Mouse (Mus musculus) olfactory bulb, adult 2 months (tissue): Measurements from ENCODE around the gene Gm4559. TPM values are rescaled to one million over a fixed set of nuclear protein-coding genes. Genes with fewer than 3 reads are reported as not detected.
"Not testable (repeated sequence)": the region's sequence is repeated elsewhere in the genome, so short reads cannot be mapped to it uniquely, and the experiment has no call there.

Source experiments
- H3K27ac ChIP-seq: fragments of 200-500 bp; 2 replicates; pipeline ENCODE4 v1.5.1; 2012; ENCODE audit warnings: low read depth, low read length; ENCODE audit not compliant: insufficient read depth
- H3K4me1 ChIP-seq: fragments of 200-500 bp; 2 replicates; pipeline ENCODE4 v1.6.1; 2012; ENCODE audit warnings: low read length; ENCODE audit not compliant: control insufficient read depth, insufficient read depth
- H3K4me3 ChIP-seq: fragments of 200-500 bp; 2 replicates; pipeline ENCODE4 v1.5.1; 2012; ENCODE audit warnings: mild to moderate bottlenecking, low read depth, low read length, moderate library complexity; ENCODE audit not compliant: insufficient read depth
- CTCF ChIP-seq: fragments of 200-500 bp; IDR thresholded peaks from 2 replicates; pipeline ENCODE4 v1.5.1; 2012; ENCODE audit warnings: low read depth, mild to moderate bottlenecking, low read length, moderate library complexity; ENCODE audit not compliant: insufficient read depth
- POLR2A ChIP-seq: fragments of 200-500 bp; IDR thresholded peaks from 2 replicates; pipeline ENCODE4 v1.6.1; 2012; ENCODE audit warnings: mild to moderate bottlenecking, low read depth, low read length, moderate library complexity; ENCODE audit not compliant: insufficient read depth
- WGBS: fragments of 180-500 bp; shearing (Covaris S2); methylation state at CpG from one replicate; pipeline ENCODE4 v1.1.7; 2018; 5-methylcytosine and 5-hydroxymethylcytosine counted together
- polyA plus RNA-seq: library from polyadenylated mRNA; stranded (reverse); fragments of >200 nt; gene quantifications from 2 replicates; pipeline ENCODE4 v1.2.4, GENCODE M21; 2012; ENCODE audit warnings: low replicate concordance; ENCODE audit not compliant: missing spikeins, insufficient read depth, insufficient read length

Gene Gm4559
- not detected in 2 replicates for polyA plus RNA-seq

DNA sequence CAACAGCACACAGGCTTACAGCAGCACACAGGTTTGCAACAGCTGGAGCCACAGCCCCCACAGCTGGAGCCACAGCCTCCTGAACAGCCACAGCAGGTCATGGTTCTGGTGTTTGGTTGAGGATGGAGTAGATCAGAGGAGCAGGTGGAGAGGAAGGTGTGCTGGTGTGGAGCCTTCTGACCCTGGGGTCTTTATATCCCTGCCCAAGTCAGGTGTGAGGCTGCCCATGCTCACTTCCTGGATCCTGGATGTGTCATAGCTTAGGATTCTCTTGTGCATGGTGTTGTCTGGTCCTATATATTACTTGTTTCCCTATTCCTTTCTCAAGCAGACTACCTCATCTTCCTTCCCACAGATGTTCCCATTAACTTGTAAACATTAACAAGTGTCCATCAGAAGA lies at the start of gene Gm4559:
Gm4559 (minus strand) TSS at position 101 of the 400 bp plus-strand sequence.
- H3K4me3 ChIP-seq, H3K4me1 ChIP-seq, H3K27ac ChIP-seq: not testable (repeated sequence)

DNA sequence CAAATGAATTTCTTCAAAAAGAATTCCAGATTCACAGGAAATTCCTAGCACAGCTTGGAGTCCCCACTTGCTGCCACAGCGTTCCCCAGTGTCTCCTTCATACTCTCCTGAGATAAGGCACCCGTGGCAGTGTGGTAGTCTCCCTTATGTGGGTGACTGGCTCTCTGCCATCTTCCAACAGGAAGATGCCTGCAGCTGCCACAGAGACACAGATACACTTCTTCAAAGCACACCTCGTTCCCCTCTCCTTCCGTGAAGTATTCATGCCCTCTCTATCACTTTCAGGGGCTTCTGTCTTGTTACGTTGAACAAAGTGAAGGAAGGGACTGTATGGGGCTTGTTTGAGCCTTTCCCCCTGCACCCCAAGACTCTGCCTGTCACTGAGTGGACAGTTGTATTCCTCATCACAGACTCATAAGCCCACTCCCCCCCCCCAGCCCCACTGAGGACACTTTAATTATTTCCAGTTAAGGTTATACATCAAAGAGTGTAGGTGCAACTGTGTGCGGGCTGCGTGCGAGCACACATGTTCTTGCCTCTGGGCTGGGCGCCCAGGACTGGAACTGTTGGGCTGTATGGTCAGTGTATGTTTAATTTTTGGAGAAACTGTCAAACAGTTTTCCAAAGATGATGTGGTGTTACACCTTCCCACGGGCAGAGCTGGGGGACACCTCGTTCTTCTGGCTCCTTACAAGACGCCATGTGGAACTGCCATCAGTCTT lies 49.4 kb upstream of the Gm4559 start:
- H3K4me1 ChIP-seq, result peaks cover 22% of the 10 kb centered on the region
- TF ChIP-seq POLR2A (no peak), CTCF (no peak)
- no peak overlapping the region for H3K27ac ChIP-seq
- 87% methylated on average over 12 of the region's 12 CpGs for WGBS
- no peak overlapping the region for H3K4me3 ChIP-seq

DNA sequence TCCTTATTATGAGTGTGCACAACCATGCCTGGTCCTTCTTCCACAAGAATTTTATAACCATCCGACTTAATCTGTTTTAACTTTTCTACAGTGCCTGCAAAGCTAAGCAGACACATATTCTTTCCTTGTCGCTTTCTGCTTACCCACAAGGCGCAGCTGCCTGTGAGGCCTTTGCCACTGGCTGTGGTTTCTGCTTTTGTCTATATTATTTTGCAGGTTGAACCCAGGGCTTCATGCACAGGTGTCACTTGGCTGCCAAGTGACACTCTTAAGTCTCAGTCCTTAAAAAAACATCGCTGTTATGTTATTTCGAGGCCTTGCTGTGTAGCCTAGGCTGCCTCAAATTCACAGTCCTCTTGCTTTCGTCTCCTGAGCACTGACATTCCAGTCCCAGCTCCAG lies 48.5 kb upstream of the Gm4559 start:
- TF ChIP-seq POLR2A, result no peak
- TF ChIP-seq CTCF, result no peak
- 90% methylated on average over 6 of the region's 6 CpGs for WGBS

DNA sequence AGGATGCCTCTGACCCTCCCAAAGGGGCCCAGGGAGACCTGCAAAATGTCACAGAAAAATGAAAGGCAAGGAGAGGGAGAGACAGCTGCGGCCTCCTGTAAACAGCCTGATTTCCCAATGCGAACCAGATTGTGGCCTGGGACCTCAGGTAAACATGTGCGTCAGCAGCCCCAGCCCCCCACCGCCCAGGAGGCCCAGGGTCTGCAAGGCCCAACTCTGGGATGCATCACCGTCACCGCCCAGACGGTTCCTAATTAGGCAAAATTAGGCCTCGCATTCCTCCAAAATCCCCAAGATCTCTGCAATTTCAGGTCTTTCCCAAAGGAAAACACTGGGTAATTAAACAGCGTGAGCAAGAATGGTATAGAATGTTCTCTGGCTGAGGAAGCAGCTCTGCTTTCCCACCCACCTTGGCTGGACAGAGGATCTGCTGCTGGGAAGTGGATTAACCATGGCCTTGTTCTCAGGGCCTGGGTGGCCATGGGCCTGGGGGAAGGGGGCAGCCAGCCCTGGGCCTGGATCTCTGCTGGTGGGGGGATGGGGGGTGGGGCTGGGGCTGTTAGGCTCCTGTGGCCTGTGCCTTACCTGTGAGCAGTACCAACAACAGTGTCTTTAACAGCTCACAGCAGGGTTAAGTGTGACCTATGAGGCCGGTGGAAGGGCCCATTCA lies 47.6 kb upstream of the Gm4559 start:
- H3K27ac ChIP-seq, H3K4me3 ChIP-seq: not testable (repeated sequence)
- WGBS, result 68% methylated on average over 6 of the region's 10 CpGs
- peaks cover 29% of the 10 kb centered on the region for H3K4me1 ChIP-seq

More for the DNA sequence above, 48.5 kb upstream of the Gm4559 start:
- Histone ChIP-seq H3K27ac (no peak overlapping the region), H3K4me3 (no peak overlapping the region), H3K4me1 (peaks cover 27% of the 10 kb centered on the region)

DNA sequence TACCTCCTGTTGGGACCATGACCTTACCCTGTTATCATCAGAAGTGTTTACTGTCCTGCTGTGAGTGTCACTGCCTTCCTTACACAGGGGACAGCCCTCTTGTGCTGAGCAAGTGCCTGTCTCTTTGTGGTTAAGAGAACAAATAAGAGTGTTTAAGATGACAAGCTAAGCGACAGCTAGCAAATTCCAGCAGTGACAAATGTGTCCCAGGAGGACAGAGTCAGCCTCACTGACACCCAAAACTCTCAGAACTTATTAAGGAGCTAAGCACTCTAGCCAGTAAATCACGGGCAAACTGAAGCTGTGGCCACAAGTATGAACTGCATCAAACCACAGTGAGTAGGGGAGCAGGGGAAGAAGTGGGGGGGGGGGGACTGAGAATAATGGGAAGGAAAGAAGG lies 46.7 kb upstream of the Gm4559 start:
- H3K4me3 ChIP-seq, result no peak overlapping the region
- WGBS, result 76% methylated on average over 2 of the region's 2 CpGs
- H3K27ac ChIP-seq, result no peak overlapping the region
- H3K4me1 ChIP-seq, result peaks cover 31% of the 10 kb centered on the region
- TF ChIP-seq CTCF (no peak), POLR2A (no peak)

DNA sequence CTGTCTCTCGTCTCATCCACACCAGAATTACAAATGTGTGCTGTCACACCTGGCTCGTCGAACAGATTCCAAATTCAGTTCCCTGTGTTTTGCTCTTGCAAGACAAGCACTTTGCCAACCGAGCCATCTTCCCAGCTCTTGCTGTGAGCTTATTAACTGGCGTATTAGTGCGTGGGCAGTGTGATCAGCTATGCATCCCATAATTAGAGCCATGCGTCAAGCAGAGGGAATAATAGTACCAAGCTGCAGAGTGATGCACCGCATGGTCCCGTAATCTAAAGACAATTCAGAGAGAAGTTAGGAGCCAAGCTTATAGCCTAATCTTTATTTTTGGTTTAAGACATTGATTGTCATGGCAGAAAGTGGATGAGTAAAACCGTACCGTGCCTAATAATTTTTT lies 45.0 kb upstream of the Gm4559 start:
- 30% methylated on average over 11 of the region's 11 CpGs for WGBS
- Histone ChIP-seq H3K27ac (no peak overlapping the region), H3K4me1 (peaks cover 35% of the 10 kb centered on the region), H3K4me3 (no peak overlapping the region)
- TF ChIP-seq POLR2A (no peak), CTCF (no peak)

DNA sequence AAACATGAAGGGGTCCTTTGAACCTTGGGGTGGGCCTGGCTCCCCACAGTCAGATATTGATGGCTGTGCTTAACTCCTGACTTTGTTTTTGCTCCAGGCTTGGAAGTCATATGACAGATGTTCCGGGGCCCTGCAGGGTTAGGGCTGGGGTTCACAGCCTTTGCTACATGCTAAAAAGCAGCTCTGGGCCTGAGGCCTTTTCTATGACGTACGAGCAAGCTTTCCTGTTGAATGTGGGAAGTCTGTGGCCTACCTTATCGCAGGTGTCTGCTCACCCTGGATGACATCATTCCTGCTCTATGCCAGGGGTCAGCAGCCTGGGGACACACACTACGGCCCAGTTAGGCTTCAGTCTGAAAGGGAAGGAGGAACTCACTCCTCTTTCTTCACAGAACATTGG lies 43.1 kb upstream of the Gm4559 start:
- peaks cover 35% of the 10 kb centered on the region for H3K4me1 ChIP-seq
- TF ChIP-seq POLR2A, result no peak
- TF ChIP-seq CTCF, result no peak
- H3K4me3 ChIP-seq, result no peak overlapping the region
- WGBS, result 89% methylated on average over 5 of the region's 5 CpGs
- no peak overlapping the region for H3K27ac ChIP-seq

DNA sequence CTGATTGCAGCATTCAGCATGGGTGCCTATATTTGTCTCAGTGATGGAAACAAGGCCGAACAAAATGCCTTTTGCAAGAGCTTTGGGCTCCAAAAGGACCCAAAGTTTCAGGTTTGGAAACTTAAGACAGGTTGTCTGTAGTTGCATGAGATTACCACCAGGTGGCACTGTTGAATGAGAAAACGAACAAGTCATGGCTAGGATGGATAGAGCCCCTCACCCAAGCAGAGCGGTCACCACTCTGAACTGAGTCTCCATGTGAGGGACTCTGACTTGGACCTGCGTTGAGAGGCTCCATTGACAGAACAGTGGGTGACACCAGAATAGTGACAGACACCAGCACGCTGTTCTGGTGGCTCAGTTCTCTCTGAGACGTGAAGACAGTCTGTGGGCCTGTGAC lies 42.4 kb upstream of the Gm4559 start:
- no peak overlapping the region for H3K27ac ChIP-seq
- peaks cover 35% of the 10 kb centered on the region for H3K4me1 ChIP-seq
- WGBS, result 49% methylated on average over 6 of the region's 6 CpGs

DNA sequence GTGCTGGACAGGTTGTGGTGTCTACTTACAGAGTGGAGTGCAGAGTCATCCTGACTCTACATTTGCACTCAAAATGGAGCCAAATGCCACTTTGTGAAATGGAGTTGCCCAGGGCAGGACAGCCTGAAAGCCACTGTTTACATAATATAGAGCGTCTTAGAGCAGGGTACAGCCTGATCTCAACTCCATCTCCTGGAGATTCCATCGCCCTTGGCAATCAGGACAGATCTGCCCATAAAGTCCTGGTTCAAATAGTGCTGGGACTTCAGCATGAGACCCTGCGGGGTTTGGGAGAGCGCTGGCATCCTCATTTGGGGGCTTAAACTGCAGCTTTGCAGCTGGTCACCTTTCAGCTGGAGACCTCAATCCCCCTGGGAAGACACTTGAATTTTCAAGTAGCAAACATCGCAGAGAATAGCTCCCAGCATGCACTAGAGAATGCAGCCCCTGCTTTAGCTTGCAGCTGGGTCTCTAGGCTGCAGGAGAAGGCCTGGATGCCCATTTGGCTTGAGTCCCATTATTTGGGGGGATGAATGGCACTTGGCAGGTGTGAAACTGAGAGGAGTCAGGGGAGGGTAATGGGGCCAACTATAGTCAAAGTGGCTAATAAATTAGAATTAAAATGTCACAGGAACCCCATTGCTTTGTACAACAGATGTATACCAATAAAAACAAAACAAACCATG lies 40.6 kb upstream of the Gm4559 start:
- H3K4me3 ChIP-seq, result no peak overlapping the region
- H3K4me1 ChIP-seq, result peaks cover 23% of the 10 kb centered on the region
- H3K27ac ChIP-seq, result no peak overlapping the region
- TF ChIP-seq CTCF (no peak), POLR2A (no peak)
- WGBS, result 66% methylated on average over 5 of the region's 5 CpGs

More for the DNA sequence above, 42.4 kb upstream of the Gm4559 start:
- no peak overlapping the region for H3K4me3 ChIP-seq
- TF ChIP-seq CTCF, result peak; percentile 45; the same call in 1 of the 2 replicates
- no peak for TF ChIP-seq POLR2A

DNA sequence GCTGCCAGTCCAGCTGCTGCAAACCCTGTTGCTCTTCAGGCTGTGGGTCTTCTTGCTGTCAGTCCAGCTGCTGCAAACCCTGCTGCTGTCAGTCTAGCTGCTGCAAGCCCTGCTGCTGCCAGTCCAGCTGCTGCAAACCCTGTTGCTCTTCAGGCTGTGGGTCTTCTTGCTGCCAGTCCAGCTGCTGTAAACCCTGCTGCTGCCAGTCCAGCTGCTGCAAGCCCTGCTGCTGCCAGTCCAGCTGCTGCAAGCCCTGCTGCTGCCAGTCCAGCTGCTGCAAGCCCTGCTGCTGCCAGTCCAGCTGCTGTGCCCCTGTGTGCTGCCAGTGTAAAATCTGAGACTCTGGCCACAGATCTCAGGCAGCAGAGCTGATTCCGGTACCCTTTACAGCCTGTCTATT lies 29.8 kb upstream of the Gm4559 start:
- not testable (repeated sequence) for H3K27ac ChIP-seq, H3K4me1 ChIP-seq, H3K4me3 ChIP-seq
- whole genome bisulfite sequencing, result 94% methylated on average over 1 of the region's 1 CpGs
